Mouse (Mus musculus) lung, postnatal 0 days (tissue): Measurements from ENCODE around the gene Gm21725. TPM values are rescaled to one million over a fixed set of nuclear protein-coding genes. Genes with fewer than 3 reads are reported as not detected.
"Not testable (repeated sequence)": the region's sequence is repeated elsewhere in the genome, so short reads cannot be mapped to it uniquely, and the experiment has no call there.

Experiments
- ATAC-seq: fragments of 200-750 bp; cut with Nextera tagmentation; 2 replicates; pipeline ENCODE4 v1.8.0; 2017; ENCODE audit warnings: moderate library complexity
- DNase-seq: peaks from one replicate; pipeline ENCODE4 v3.0.0-alpha.2; 2016; ENCODE audit warnings: low spot score
- H3K27ac ChIP-seq: fragments of 300-500 bp; sonication (generic); 2 replicates; pipeline ENCODE4 v1.5.1; 2014; ENCODE audit warnings: antibody characterized with exemption, mild to moderate bottlenecking, low read length, mixed read lengths
- H3K27me3 ChIP-seq: fragments of 300-500 bp; sonication (generic); replicated peaks from 2 replicates; pipeline ENCODE4 v1.6.1; 2014; ENCODE audit warnings: low read length, mixed read lengths; ENCODE audit not compliant: insufficient read depth
- H3K36me3 ChIP-seq: fragments of 300-500 bp; sonication (generic); 2 replicates; pipeline ENCODE4 v1.6.1; 2014; ENCODE audit warnings: low read length, mixed read lengths; ENCODE audit not compliant: insufficient read depth
- H3K4me1 ChIP-seq: fragments of 300-500 bp; sonication (generic); 2 replicates; pipeline ENCODE4 v1.6.1; 2014; ENCODE audit warnings: antibody characterized with exemption, low read depth, low read length, mixed read lengths; ENCODE audit not compliant: insufficient read depth
- H3K4me2 ChIP-seq: fragments of 300-500 bp; sonication (generic); replicated peaks from 2 replicates; pipeline ENCODE4 v1.6.1; 2014; ENCODE audit warnings: low read depth, mild to moderate bottlenecking, low read length, moderate library complexity, mixed read lengths
- H3K4me3 ChIP-seq: fragments of 300-500 bp; sonication (generic); 2 replicates; pipeline ENCODE4 v1.5.1; 2014; ENCODE audit warnings: low read depth, low read length
- H3K9ac ChIP-seq: fragments of 300-500 bp; sonication (generic); replicated peaks from 2 replicates; pipeline ENCODE4 v1.6.1; 2014; ENCODE audit warnings: low read depth, mild to moderate bottlenecking
- H3K9me3 ChIP-seq: fragments of 300-500 bp; sonication (generic); 2 replicates; pipeline ENCODE4 v1.6.1; 2016; ENCODE audit warnings: low read length, mixed read lengths
- WGBS: fragments of 180-500 bp; shearing (Covaris S2); extraction: QIAGEN DNeasy Blood & Tissue Kit; methylation state at CpG from one replicate; pipeline ENCODE4 v1.1.7; 2014; 5-methylcytosine and 5-hydroxymethylcytosine counted together
- polyA plus RNA-seq: library from polyadenylated mRNA; unstranded; fragments of >200 nt; fragmentation: Nextera tagmentation; extraction: Ambion mirVana; gene quantifications from 2 replicates; pipeline ENCODE4 v1.2.1, GENCODE M21; 2015

Gm21725 gene
- not detected in 2 replicates for polyA plus RNA-seq

DNA sequence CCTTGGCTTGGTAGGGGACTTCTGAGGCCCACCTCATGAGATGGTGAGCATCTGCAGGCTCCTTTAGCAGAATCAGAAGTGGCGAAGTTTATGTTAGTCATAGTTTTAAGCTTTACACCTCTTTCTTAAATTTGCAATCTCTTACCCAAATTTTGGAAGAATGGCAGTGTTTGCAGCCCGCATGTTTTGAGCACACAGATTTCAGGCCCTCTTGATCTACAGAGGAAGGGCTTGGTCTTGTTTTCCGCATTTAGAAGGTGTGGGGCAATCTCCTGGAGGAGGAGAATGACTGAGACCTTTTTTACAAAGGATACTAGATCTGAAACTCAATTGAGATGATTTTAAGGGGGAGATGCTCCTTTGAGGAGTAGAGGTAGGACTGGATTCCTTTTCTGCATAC is at the start of gene Gm21725:
TSS of gene Gm21725 (minus strand) at position 101 of the 400 bp plus-strand sequence.
- DNase-seq, H3K4me2 ChIP-seq, ATAC-seq, H3K9me3 ChIP-seq, H3K4me1 ChIP-seq, H3K27me3 ChIP-seq, H3K9ac ChIP-seq, H3K27ac ChIP-seq, H3K4me3 ChIP-seq, H3K36me3 ChIP-seq: not testable (repeated sequence)
- no CpG with 5 or more reads among the region's 3 CpGs for WGBS

Other genes starting within 250 kb of the Gm21725 start
- gene Gm21891, start 215.6 kb downstream of the Gm21725 start, polyA plus RNA-seq: not detected in 2 replicates
- not detected in 2 replicates for gene Gm21425, start 187.1 kb downstream of the Gm21725 start, polyA plus RNA-seq
- gene Gm21828, start 125.1 kb downstream of the Gm21725 start, polyA plus RNA-seq: not detected in 2 replicates
- gene Gm21440, start 96.7 kb downstream of the Gm21725 start, polyA plus RNA-seq: not detected in 2 replicates
- gene Gm21454, start 96.6 kb downstream of the Gm21725 start, polyA plus RNA-seq: not detected in 2 replicates
- not detected in 2 replicates for gene Gm21866, start 116.5 kb upstream of the Gm21725 start, polyA plus RNA-seq
- not detected in 2 replicates for gene Gm20773, start 145.0 kb upstream of the Gm21725 start, polyA plus RNA-seq